ENCODE assay signal across 22 mouse cellular contexts in the genomic region with DNA sequence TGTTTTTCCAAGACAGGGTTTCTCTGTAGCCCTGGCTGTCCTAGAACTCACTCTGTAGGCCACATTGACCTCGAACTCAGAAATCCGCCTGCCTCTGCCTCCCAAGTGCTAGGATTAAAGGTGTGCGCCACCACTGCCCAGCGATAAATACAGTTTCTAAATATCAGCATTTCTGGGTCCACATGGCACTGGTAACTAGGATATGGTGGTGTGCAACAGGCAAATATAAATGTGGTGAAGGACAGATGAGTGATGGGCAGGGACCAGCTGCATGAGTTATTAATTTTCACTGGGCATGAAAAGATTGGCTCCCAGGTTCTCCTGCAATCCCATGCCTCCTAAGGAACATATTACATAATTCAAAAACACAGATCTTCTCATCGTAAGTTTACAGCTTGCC.
DNase-seq lines count a peak whose midpoint lies in the region; ATAC-seq and TF ChIP-seq lines count a peak whose summit lies in the region.
"Had no signal": no experiment of that assay in that cellular context is flagged by ENCODE, and none has a peak within 500 bp of the region (broad histone marks: within the 10 kb centered on the region; RNA-seq: fewer than 3 reads in every experiment).

No protein-coding gene starts in this region.

- peak; percentile 34 for DNase-seq in gastrocnemius, adult 2 months
- DNase-seq in gastrocnemius, postnatal 10 days: no peak
- no peak for DNase-seq in lung, postnatal 25 days (ENCODE audit: low spot score)
- no peak for DNase-seq in left cerebral cortex, adult 11 months (ENCODE audit: low spot score)
- DNase-seq: adrenal gland, postnatal 25 days; cerebellum, adult 11 months; cerebellum, adult 9-11 months; kidney, postnatal 25 days; right cerebral cortex, adult 18-20 months; right cerebral cortex, postnatal 4 days; thymus, adult 2 months; thymus, postnatal 4 days had no signal

- H3K9me3 ChIP-seq in heart, embryonic 14.5 days (ENCODE audit: control insufficient read depth, low read length): no peaks in the 10 kb centered on the region
- no peaks in the 10 kb centered on the region for H3K9me3 ChIP-seq in heart, embryonic 11.5 days (replicated peaks; ENCODE audit: control insufficient read depth, low read length)
- H3K9me3 ChIP-seq in lung, embryonic 16.5 days (ENCODE audit: control insufficient read depth, low read length): no peaks in the 10 kb centered on the region
- H3K9me3 ChIP-seq: embryonic facial prominence, embryonic 15.5 days; hindbrain, embryonic 12.5 days; midbrain, embryonic 10.5 days; stomach, embryonic 15.5 days had no signal

- no peaks in the 10 kb centered on the region for H3K27me3 ChIP-seq in heart, embryonic 14.5 days (ENCODE audit: control insufficient read depth, insufficient read depth, low read length)
- no peaks in the 10 kb centered on the region for H3K27me3 ChIP-seq in heart, embryonic 11.5 days (ENCODE audit: control insufficient read depth, insufficient read depth, low read length)
- H3K27me3 ChIP-seq in lung, embryonic 16.5 days (ENCODE audit: control insufficient read depth, insufficient read depth, low read depth, low read length): no peaks in the 10 kb centered on the region
- H3K27me3 ChIP-seq: embryonic facial prominence, embryonic 15.5 days; hindbrain, embryonic 12.5 days; stomach, embryonic 15.5 days had no signal

- peak overlapping the region; percentile 82 for H3K27ac ChIP-seq in gastrocnemius, adult 2 months
- H3K27ac ChIP-seq in heart, embryonic 14.5 days (replicated peaks in 1 of 2; ENCODE audit: control insufficient read depth in 1 of 2, insufficient read depth in 1 of 2, low read depth in 2 of 2, low read length in 2 of 2): peak overlapping the region; percentile 3 to 81; a peak in 2 of 4 replicates
- no peak overlapping the region for H3K27ac ChIP-seq in heart, embryonic 11.5 days (ENCODE audit: low read depth, low read length)
- peak overlapping the region; percentile 91 for H3K27ac ChIP-seq in lung, embryonic 16.5 days (ENCODE audit: low read length)
- H3K27ac ChIP-seq: hindbrain, embryonic 12.5 days; layer of hippocampus, adult 2 months; midbrain, embryonic 10.5 days had no signal

- no peak for ATAC-seq in heart, embryonic 14.5 days (ENCODE audit: insufficient number of reproducible peaks, insufficient read depth, low FRiP score, low read depth)
- no peak for ATAC-seq in heart, embryonic 11.5 days (replicated peaks; ENCODE audit: insufficient number of reproducible peaks, low FRiP score, low TSS enrichment)
- no peak for ATAC-seq in lung, embryonic 16.5 days (ENCODE audit: low read depth)
- ATAC-seq: intestine, postnatal 0 days; midbrain, embryonic 16.5 days had no signal

- H3K4me1 ChIP-seq in heart, embryonic 14.5 days (ENCODE audit: control insufficient read depth in 2 of 2, insufficient read depth in 2 of 2, low read length in 2 of 2): peaks cover 29 to 89% of the 10 kb centered on the region in 2 experiments
- peaks cover 44% of the 10 kb centered on the region for H3K4me1 ChIP-seq in heart, embryonic 11.5 days (ENCODE audit: control insufficient read depth, insufficient read depth, low read length)
- peaks cover 74% of the 10 kb centered on the region for H3K4me1 ChIP-seq in lung, embryonic 16.5 days (replicated peaks; ENCODE audit: control insufficient read depth, insufficient read depth, low read length)

- intact Hi-C loops in gastrocnemius, adult 2 months (cut with DNase I): loop anchor here (2.0 kb wide), 1 partner anchor 66 kb away; no protein-coding TSS in a partner anchor

- no peak overlapping the region; the same call in 1 of the 2 replicates for H3K4me3 ChIP-seq in gastrocnemius, adult 2 months
- no peak overlapping the region for H3K4me3 ChIP-seq in heart, embryonic 14.5 days (ENCODE audit: control insufficient read depth in 1 of 2, insufficient read depth in 1 of 2, low read depth in 1 of 2, low read length in 2 of 2)
- H3K4me3 ChIP-seq in heart, embryonic 11.5 days (ENCODE audit: low read depth, low read length): no peak overlapping the region
- H3K4me3 ChIP-seq in lung, embryonic 16.5 days (ENCODE audit: low read length): no peak overlapping the region
- H3K4me3 ChIP-seq: embryonic facial prominence, embryonic 15.5 days; hindbrain, embryonic 12.5 days; layer of hippocampus, adult 2 months; midbrain, embryonic 10.5 days; stomach, embryonic 15.5 days had no signal

- no peak for TF ChIP-seq CTCF in gastrocnemius, adult 2 months (IDR thresholded peaks at IDR 0.05)

- H3K9ac ChIP-seq in heart, embryonic 14.5 days (ENCODE audit: low read length): no peak overlapping the region
- H3K9ac ChIP-seq in heart, embryonic 11.5 days (ENCODE audit: low read depth, low read length): no peak overlapping the region
- no peak overlapping the region for H3K9ac ChIP-seq in lung, embryonic 16.5 days (ENCODE audit: low read length)
- H3K9ac ChIP-seq: embryonic facial prominence, embryonic 15.5 days; hindbrain, embryonic 12.5 days; stomach, embryonic 15.5 days had no signal

- peak overlapping the region; percentile 50; the same call in 1 of the 2 replicates for H3K4me2 ChIP-seq in heart, embryonic 14.5 days (ENCODE audit: low read length)
- H3K4me2 ChIP-seq in heart, embryonic 11.5 days: no peak overlapping the region
- no peak overlapping the region for H3K4me2 ChIP-seq in lung, embryonic 16.5 days (ENCODE audit: low read depth, low read length)
- H3K4me2 ChIP-seq: embryonic facial prominence, embryonic 15.5 days; hindbrain, embryonic 12.5 days; stomach, embryonic 15.5 days had no signal

- WGBS in heart, embryonic 14.5 days: 91% methylated on average over 5 of the region's 5 CpGs
- WGBS in heart, embryonic 11.5 days (ENCODE audit: insufficient replicate concordance): 89% methylated on average over 5 of the region's 5 CpGs
- 67% methylated on average over 5 of the region's 5 CpGs for WGBS in lung, embryonic 16.5 days

- H3K36me3 ChIP-seq in heart, embryonic 14.5 days (ENCODE audit: control insufficient read depth, insufficient read depth, low read length): no peaks in the 10 kb centered on the region
- H3K36me3 ChIP-seq in heart, embryonic 11.5 days (ENCODE audit: control insufficient read depth, insufficient read depth, low read length): no peaks in the 10 kb centered on the region
- no peaks in the 10 kb centered on the region for H3K36me3 ChIP-seq in lung, embryonic 16.5 days (ENCODE audit: control insufficient read depth, insufficient read depth, low read length)
- H3K36me3 ChIP-seq: embryonic facial prominence, embryonic 15.5 days; hindbrain, embryonic 12.5 days; midbrain, embryonic 10.5 days; stomach, embryonic 15.5 days had no signal
